Mouse (Mus musculus): Measurements from ENCODE around the gene Scaf1.

GRCm38 (mm10) chr7:44958208-44958607 is 58.0 kb downstream of the Scaf1 start:
- no peak for TF ChIP-seq POLR2A (IDR thresholded peaks at IDR 0.05; ENCODE audit: low read depth, low read length)
- TF ChIP-seq CTCF (IDR thresholded peaks at IDR 0.05; ENCODE audit: extremely low read depth, insufficient read length, insufficient replicate concordance, low read depth, low read length) = no peak
